Mouse (Mus musculus) heart, postnatal 4 days (tissue): ENCODE data around the gene Gpr88. TPM values are rescaled to one million over a fixed set of nuclear protein-coding genes. Genes with fewer than 3 reads are reported as not detected.

Experiments
- DNase-seq: peaks from one replicate; pipeline ENCODE4 v3.0.0; 2021
- total RNA-seq, 2 experiments: library from RNA; stranded (reverse); gene quantifications; 2 replicates each; pipeline ENCODE4 v1.2.3; 2021

Gpr88 gene
- total RNA-seq, result under 1 TPM; 0.47 to 0.55 TPM

DNA sequence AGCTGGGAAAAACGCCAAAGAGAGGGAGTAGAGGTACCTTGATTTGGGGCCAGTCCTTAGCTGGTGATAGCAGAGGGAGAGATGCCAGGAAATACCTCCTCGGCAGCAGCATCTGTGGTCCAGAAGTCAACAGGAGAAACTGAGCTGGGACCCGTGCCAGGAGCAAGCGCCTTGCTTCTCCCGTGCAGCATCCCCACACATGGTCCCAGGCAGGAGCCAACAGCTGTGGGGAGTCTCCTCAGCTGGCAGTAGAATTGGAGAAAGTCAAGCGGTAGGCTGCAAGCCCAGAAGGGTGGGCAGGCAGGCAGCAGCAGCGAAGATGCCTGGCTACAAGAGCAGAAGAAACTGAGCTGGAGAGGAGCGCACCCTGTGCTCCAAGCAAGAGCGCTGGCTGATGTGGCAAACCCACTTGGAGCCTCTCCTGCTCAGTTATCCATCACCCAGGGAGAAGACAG lies at the start of gene Gpr88:
Gpr88 (minus strand) TSS at position 427 of the 455 bp plus-strand sequence.
- DNase-seq, result peak; percentile 79

DNA sequence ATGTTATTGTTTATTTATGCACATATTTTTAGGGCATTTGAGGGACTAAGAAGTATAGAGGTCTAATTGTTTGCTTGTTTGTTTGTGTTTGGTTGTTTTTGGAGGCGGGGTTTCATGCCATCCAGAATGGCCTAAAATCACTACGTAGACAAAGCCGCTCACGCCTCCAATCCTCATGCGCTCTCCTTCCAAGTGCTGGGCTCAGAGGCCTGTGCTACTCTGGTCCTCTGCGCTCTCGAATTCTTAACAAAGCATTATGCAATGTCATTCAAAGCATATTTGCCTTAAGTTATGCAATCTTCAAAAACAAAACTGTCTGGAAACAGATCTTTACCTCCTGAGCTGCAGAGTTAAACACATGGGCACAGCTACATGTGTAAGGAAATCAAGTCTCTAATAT lies 49.3 kb upstream of the Gpr88 start:
- no peak for DNase-seq

DNA sequence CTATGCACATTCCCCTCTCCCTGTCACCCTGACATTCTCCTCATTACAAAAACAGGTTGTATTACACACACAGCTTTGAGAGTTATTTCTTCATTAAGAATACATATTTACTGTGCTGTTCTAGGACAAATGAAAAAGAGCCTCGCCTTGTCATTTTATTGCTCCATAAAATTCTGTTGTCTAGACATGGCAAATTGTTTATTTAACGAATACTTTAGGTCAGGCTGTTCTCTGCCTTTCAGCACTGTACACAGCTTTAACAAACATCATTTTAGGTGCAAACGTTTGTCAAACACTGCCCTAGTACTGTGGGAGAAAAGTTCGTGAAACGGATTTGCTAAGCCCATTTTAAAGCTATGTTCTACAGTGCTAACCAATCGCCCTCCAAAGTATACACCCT lies 48.5 kb upstream of the Gpr88 start:
- DNase-seq, result no peak

DNA sequence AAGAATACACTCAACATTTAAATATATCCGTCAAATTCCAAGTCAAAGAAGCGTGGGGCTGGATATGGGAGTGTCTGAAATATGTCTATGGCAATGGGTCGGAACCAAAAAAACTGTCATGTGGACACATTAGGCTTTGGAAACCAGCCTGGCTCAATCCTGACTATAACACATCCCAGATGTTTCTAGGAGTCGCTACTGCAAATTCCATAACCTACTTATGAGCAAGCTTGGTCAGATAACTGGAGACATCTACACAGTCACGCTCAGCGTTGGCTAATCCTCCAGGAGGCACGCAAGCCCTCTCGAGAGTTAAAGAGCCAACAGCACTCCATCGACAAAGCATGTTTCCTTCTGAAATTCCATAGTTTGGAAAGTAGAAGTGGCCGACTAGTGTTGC lies 45.4 kb upstream of the Gpr88 start:
- no peak for DNase-seq

DNA sequence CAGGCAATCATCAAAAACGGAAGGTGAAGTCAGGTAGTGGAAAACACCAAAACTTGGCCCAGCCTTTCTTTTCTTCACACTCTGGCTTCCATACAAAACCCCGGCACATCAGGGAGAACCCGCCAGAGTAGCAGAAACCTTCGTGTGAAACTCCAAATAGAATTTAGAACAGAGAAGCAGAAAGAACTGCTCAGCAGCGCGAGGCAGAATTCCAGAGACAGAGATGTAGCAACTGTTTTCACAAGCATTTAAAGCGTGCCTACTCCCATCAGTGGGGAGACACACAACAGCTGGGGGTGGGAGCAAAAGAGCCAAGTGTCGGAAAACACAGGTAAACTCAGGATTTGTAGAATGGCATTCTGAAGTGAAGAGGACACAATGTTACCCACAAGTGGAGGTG lies 44.7 kb upstream of the Gpr88 start:
- no peak for DNase-seq

DNA sequence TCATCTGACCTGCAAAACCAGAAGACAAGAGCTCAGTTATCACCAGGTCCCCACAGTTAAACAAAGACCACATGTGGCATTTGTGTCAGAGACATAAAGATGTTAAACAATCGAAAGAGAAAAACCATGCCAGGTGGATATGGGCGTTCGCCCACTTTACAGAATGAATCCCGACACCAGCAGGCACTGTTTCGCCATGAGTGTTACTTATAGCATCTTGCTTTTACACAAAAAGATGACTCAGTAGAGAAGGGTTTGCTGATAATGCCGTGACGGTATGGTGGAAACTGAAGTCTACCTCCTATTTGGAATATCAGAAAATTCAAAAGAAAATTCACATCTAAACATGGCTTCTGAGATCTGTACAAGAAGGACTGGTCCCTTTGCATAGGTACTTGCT lies 43.9 kb upstream of the Gpr88 start:
- no peak for DNase-seq

DNA sequence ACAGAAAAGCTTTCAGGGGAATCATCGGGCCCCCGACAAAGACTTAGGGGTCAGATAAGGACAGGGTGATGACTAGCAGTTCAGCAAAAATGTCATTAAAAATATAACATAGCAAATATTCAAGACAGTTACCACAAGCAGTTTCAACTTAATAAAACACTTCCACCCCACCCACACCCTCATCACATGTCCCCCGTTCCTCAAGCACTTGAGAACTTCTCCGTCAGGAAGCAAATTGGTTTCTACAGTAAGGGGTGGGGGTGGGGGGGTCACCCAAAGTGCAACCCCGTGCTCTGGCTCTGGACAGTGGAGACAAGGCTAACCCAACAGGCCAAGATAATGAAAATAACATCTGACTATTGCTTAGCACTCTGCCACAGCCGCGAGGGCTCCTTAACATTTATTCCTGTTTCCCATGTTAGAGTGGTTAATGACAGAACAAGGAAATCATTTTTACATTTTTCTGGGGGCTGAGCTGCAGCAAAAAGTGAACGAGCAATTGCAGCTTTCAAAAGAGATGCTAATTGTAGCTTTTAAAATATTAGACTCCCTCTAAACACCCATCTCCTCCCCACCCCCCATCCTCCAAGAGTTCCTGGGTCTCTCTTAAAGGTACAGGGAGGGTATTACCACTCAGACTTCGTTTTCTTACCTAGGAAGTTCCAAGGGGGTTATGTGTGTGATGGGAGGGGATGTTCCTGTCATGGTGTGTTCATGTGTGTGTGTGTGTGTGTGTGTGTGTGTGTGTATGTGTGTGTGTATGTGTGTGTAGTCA lies 36.9 kb upstream of the Gpr88 start:
- DNase-seq, result no peak

DNA sequence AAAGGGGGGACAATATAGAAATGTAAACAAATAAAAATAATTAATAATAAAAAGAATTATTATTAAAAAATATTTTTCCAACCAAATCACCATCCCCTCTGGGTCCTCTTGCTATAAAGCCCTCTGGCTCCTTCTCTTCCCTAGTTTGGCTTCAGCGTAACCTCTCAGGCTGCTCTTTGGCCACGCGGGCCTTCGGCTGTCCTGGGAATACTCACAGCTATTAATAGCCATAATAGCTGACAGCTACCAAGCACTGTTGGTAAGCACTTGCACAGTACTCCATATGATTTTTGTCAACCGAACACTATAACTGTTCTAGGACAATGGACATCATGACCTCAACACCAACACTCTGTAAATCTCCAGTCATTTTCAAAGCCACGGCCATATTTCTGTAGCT lies 35.5 kb upstream of the Gpr88 start:
- peak; percentile 29 for DNase-seq

DNA sequence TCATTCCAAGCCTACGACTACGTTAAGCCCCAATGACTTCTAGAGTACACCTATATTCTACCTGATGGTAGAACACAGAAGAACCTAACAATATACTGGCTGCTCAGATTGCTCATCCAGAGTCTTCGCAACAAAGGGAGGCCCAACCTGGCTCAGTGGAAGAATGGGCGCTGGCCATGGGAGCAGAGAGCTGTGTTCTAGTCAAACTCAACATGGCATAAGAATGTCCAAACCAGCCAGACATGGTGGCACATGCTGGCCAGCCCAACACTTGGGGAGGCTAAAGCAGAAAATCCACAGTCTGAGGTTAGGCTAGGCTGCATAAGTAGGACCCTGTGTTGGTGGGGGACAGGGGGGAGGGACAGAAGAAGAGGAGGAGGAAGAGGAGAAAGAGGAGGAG lies 31.4 kb upstream of the Gpr88 start:
- no peak for DNase-seq

DNA sequence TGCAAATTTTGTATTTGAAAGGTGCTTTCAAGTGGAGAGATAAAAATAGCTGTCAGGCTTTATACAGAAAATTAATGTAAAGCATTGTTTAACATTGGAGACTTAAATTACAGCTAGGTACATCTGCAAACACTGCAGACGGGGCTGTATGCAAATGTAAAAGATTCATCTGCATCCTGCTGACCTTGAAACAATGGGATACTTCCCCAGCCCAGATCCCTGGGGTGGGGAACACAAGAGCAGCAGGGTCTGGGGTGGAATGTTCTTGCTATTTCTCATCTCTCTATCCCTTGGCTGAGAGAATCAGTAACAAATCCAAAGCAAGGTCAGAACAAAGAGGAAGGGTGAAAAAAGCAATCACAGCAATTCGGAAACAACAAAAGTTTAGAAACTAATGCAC lies 30.7 kb upstream of the Gpr88 start:
- DNase-seq, result no peak

DNA sequence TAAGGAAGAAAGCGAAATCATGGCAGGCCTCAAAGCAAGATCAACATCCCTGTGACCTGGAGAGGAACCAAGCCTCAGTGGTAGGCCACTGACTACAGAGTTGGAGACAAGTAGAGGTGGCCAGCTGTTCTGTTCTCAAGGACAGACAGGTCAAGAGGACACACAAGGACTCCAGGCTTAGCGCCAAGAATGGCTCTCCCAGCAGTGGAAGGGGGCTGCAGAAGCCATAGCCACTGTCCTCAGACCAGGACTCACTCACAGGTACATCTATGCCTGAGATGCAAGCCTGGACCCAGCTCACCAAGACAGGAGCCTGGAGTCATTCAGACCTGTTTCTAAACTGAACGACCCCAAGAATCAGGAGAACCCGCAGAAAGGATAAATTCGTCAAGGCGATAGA lies 28.4 kb upstream of the Gpr88 start:
- peak; percentile 18 for DNase-seq

DNA sequence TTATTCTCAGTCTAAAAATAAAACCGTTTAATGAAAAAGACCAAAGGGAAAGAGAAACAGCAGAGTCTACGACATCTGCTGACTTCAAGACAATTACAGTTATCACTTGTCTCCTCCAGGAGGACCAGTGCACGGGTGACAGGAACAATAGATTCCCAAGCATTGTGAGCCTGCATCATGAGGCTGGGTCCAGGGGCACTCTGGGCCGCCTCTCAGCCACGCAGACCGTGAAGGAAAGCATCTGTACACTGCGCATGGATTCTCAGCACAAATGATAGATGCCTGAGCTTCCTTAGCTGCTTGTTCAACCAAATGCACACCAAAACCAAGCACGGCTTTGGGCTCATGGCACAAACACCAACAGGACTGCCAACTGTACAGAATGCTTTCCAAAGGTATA lies 23.8 kb upstream of the Gpr88 start:
- DNase-seq, result no peak

DNA sequence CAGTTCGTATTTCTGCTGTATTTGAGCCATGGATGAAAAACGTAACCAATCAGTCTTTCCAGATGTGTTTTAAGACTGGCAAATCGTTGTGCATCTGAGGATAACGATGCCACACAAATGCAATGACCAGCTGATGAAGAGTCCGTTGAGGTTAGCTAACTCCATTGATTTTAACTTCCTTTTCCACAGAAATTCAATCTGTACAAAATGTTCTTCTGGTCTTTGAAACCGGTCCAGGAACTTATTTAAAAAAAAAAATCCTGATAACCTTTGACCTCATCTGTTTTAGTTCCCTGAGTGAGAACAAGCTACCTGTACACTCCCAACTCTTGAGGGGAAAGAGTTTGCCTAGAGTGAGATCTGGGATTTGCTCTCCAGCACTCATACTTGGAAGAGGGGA lies 18.4 kb upstream of the Gpr88 start:
- no peak for DNase-seq

DNA sequence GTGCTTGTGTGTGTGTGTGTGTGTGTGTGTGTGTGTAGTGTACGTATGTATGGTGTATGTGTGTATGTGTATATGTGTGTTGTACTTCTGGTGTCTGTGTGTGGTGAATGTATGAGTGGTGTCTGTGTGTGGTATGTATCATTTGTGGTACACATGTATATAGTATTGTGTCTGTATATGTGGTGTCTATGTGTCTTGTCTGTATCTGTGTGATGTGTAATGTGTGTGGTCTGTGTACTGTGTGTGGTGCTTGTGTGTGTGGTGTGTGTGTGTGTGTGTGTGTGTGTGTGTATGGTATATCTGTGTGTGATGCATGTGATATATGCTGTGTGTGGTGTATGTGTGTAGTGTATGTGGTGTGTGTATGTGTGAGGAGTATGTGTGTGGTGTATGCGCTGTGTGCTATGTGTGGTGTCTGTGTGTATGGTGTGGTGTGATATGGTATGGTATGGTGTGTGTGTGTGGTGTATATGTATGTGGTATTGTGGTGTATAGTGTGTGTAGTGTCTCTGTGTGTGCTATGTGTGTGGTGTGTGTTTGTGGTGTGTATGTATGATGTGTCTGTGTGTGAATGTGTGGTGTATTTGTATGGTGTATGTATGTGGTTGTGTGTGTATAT lies 13.8 kb upstream of the Gpr88 start:
- DNase-seq, result no peak

DNA sequence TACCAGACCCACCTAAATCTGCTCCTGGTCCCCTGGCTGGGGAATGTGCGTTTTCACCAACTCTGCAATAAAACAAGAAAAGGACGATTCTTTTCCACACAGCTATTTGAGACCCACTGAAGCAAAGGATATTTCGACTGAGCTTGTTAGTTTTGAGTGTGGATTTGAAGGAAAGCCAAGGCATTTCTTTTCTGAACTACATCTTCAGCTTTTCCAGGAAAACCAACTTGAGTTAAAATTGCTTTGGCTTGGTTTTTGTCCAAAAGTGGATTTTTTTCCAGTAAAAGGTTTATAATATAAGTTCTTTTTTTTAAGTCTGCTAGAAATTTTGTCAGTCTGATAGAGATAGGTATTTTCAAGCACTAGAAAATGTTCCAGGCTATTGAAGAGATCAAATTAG lies 13.1 kb upstream of the Gpr88 start:
- DNase-seq, result no peak

DNA sequence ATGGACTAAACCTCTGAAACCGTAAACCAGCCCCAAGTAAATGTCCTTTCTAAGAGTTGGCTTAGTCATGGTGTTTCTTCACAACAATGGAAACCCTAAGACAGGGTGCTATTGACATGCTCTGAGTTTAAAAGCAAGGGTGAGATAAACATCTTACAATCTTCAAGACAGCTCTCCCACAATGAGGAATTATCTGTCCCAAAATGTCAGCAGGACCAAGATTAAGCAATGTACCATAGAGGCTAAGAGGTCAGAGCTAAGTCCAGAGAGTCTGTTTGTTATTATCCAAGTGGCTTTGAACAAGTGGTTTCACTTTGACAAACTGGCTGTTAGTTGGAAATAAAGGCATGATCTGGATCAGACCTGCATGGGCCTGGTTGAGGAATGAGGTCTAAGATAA lies 10.7 kb upstream of the Gpr88 start:
- DNase-seq, result no peak

DNA sequence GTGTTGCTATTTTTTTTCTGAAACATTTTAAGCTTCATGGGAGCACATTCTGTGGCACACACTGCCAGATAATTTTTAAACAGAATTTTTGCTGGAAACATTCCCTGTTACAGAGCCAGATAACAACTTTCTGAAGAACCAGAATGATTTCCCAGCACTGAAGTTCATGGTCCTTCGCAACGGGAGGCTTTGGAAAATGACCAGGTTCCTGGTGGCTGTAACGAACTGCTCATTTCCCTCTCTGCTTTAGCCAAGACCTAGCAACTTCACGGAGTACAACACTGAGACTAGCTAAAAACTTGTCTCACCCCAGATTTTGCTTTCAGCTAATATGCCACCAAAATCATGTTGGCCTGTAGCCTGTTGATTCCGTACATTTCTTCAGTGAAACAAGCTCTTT lies 9.8 kb upstream of the Gpr88 start:
- no peak for DNase-seq

DNA sequence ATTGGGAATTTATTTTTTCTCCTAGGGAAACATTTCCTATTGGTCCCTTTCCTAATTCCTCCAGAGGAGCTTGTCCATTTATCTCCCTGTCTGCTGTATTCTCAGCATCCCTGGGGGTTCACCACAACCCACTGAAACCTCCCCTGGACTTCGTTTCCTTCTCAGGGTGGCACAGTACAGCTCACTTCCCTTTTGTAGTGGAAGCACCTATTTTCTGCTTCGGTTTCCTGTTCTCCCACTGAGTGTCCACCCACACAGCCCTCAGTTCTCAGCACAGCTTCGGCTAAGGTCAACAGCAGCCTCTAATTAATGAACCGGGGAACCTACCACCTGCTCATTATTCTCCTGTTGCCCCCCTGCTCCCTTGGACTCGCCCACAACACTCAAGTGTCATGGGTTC lies 2.8 kb upstream of the Gpr88 start:
- DNase-seq, result no peak

DNA sequence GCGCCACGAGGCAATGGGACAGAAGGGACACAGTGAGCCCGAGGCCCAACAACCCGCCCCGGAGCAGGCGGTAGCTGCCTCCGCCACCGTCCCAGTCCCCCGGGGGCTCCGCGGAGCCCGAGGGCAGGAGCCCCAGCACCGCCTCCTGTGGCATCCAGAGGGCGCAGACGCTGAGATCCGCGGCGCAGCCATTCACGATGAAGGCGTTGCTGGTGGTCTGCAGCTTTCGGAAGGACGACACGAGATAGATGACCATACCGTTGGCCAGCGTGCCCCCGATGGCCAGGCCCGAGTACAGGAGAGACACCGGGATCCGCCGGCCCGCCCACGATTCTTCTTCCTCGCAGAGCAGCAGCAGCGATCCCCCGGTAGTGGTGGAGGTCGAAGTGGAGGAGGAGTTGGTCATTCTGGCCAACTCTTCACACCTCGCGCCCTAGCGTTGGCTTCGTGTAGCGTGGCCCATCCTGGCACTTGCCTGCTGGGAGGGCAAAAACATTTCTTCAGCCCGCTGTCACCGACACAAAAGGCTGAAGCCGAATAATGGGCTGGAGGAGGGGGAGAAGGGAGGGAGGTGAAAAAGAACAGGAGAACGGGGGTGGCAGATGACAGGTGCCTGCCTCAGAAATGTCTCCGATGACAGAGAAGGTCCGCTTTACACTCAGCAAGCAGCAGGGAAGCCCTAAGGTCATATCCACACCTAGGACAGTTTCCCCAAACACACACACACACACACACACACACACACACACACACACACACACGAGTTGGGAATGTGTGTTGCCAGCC lies 855 bp downstream of the Gpr88 start:
- DNase-seq, result peak; percentile 28

DNA sequence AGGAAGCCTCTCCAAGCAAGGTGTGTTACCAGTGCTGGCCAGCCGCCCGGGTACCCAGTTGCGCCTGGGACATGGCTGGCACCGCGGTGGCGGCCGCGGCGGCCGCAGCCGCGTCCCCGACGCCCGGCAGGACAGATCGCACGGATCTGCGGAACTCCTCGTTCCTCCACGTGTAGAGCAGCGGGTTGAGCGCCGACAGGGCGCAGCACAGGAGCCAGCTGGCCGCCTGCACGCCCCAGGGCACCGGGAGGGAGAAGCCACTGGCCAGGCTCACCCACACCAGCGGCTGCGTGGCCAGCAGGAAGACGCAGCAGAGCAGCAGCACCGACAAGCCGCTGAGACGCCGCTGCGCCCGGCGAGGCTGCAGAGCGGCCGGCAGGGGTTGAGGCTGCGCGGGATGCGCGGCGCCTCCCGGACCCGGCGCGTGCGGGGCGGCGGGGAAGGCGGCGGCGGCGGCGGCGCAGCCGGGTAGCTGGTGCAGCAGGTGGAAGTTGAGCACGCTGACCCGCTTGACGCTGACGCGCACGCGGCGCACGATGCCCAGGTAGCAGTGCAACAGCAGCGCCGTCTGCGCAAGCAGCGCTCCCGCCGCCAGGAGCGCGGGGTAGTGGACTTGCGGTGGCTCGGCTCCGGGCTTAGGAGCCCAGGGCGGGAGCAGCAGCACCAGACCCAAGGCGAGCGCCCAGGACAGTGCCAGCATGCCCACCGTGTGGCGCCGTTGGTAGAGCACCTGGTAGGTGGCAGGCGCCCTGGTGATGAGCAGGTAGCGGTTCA lies 1.6 kb downstream of the Gpr88 start:
- DNase-seq, result peak; percentile 35

DNA sequence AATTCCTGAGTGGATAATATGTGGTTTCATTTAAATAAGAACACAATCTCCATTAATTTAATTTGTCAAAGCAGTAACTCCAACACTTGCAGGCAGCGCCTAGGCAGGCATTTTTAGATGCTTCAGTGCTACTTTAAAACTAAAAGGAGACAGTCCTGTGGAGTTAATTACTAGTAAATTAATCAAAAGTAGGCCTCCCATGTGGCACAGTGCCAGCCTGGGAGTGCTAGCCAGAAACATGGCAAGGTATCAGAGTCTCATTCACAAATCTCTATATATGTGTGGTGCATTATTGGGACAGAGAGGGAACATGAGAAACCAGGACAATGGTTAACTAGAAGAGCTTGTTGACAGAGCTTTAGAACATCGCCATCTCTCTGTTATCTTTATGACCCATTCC lies 4.3 kb downstream of the Gpr88 start:
- DNase-seq, result no peak

DNA sequence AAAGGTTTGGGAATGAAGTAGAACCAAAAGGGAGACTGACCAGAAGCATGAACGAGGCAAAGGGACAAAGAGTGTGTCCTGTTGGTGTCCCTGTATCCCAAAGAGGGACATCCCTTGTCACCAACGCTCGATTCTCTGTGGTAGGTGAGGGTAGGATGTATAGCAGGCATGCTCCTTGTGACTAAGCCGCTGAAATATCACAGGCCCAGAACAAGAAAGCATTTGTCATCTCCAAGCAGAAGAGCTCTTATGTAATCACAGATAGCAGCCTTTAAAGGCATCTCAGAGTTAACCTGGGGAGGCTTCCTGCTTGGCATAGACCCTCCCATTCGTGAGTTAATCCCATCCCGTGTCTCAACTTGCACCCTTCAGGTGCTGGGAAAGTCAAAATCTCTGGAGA lies 8.8 kb downstream of the Gpr88 start:
- DNase-seq, result no peak

DNA sequence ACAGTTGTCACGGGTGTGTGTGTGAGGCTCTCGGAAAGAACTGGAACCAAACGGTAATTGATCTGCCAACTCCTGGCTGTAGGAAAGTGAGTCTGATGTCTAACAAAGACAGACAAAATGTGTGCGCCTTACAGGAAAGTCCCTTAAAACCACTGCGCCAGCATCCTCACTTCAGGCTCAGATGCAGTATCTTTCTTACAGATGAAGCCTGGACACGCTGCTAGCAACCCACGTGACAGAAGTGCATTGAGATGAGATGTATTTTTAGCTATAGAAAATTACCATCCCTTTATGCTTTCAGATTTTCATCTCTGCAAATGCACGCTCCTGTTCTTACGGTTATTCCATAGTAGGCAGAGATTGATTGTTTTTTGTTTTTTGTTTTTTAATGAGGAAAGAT lies 10.6 kb downstream of the Gpr88 start:
- DNase-seq, result no peak
